Mouse (Mus musculus) olfactory bulb, adult 2 months (tissue): ENCODE data around the gene Csnk1g2.

Experiments used
- CTCF ChIP-seq: fragments of 200-500 bp; IDR thresholded peaks from 2 replicates; pipeline ENCODE4 v1.5.1; 2012; ENCODE audit warnings: low read depth, mild to moderate bottlenecking, low read length, moderate library complexity; ENCODE audit not compliant: insufficient read depth
- POLR2A ChIP-seq: fragments of 200-500 bp; IDR thresholded peaks from 2 replicates; pipeline ENCODE4 v1.6.1; 2012; ENCODE audit warnings: mild to moderate bottlenecking, low read depth, low read length, moderate library complexity; ENCODE audit not compliant: insufficient read depth

- no peak for TF ChIP-seq POLR2A
- TF ChIP-seq CTCF = no peak
Observed at GRCm38 (mm10) chr10:80680260-80680696, 57.6 kb downstream of the Csnk1g2 start.
